Mouse (Mus musculus) lung, postnatal 0 days (tissue): ENCODE data around the gene Ctnna3.

Experiments used
- CTCF ChIP-seq: IDR thresholded peaks from 2 replicates; pipeline ENCODE4 v1.5.1; 2016; ENCODE audit warnings: antibody characterized with exemption, mild to moderate bottlenecking
- EP300 ChIP-seq: IDR thresholded peaks from 2 replicates; pipeline ENCODE4 v1.6.1; 2016; ENCODE audit warnings: antibody characterized with exemption, mild to moderate bottlenecking, control low read depth

- no peak for TF ChIP-seq EP300
- peak; percentile 24 for TF ChIP-seq CTCF
These were observed 1.4 kb downstream of the Ctnna3 start for GRCm38 (mm10) chr10:63431221-63431736.
